Mouse (Mus musculus) right cerebral cortex, adult 2 months (tissue): ENCODE data around the gene Zfp362.
A peak's percentile ranks its signal among the peaks of the same experiment; 100 is the strongest.

Experiments used
- DNase-seq, 2 experiments: peaks; one replicate each; pipeline ENCODE4 v3.0.0; 2021 to 2022; ENCODE audit warnings: low spot score in 2 of 2

Gene Zfp362

DNA sequence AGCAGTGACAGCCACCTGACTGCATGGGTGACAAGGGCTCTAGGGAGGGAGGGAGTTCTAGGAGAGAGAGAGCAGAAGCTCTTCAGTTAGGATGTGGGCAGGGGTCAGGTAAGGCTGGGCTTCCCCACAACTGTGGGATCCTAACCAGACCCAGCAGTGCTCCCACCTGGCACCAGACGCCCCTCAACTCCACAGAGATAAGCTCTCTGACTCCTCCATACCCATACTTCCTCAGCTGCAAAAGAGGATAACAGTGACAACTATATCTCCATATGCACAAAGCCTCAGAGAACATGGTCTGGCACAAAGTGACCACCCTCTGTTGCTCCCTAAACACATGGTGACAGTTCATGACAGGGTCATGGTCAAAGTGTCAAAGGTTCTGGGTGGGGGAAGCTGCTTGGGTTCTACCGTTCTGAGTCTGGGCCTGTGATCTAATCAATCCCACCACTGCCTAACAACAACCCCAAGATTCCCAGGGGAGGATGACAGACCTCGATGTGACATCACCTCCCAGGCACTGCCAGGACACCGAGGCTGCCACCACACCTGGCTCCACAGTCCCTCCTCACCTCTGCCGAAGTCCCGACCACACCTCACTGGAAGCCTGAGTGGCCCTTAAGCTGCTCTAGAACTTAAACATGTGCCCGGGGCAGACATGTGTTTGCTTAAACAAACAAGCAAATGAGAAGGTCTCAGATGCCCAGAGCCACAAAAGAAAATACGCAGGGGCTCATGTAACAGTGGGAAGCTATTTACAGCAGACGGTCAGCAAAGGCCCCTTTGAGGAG, 4.0 kb downstream of the Zfp362 start:
- DNase-seq, result no peak

DNA sequence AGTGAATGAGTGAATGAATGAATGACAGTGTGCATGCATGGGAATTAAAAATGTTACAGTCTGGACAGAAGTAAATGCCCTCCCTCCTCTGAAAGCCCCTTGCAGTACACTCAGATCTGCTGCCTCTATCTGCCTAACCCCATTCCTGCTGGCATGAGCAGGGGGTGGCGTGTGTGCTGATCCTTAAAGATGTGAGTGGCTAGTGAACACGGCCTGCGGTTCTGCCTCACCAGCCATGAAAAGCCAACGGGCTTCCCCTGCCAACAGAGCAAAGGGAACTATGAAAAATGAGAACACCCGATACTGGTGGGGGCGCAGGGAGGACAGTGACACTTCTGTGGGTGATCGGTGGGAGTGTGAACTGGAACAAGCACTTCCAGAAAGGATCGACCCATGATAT, 9.1 kb downstream of the Zfp362 start:
- DNase-seq, result no peak

DNA sequence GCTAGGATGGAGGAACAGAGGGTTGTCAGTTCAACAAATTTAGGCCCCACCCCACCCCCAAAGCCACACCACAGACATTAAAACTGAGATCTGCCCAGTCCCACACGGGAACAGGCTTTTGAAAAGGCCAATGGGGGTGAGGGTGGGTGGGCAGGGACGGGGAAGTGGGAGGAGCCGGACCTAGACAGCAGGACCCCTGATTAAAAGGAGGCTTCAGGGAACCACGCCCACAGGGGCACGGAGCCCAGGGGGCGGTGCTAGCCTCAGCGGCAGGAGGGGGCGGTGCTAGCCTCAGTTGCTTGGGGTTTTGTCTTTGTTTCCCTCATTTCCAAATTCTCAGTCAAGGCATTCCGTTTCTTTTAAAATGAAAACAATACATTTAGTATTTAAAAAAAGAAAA, 10.2 kb downstream of the Zfp362 start:
- no peak for DNase-seq

DNA sequence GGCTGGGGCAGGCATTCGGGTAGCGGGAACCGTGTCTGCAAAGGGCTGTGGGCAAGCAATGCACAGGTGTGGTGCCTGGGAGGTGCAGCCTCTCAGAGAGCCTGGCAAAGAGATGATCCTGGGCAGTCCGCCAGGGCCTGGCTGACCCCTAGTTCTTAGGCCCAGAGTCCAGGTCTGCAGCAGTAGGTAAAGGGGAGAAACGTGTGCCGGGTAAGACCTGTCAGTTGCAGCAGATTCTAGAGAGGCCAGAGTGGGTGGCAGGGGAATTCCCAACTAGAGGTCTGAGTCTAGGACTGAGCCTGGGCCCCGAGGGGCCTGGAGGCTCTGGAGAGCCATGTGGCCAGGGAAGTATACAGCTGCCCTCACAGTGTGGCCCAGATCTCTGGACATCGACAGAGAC, 11.6 kb downstream of the Zfp362 start:
- no peak for DNase-seq

DNA sequence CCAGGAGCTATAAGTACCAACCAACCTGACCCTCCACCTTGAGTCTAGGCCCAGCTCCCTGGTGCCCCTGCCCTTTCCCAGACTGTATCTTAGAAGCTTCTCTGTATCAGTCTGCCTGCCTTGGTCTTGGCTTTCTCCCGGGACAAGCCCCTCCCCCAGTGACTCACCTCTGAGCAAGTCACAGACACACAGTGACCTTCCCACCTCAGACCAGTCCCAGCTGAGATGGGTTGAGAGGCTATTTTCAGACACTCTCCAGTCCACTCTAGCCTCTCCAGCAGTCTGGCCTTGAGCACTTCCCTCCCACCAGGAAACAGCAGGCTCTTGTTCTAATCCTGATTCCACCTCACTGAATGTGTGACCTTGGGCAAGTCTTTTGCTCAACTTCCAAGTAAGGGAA, 12.1 kb downstream of the Zfp362 start:
- no peak for DNase-seq

DNA sequence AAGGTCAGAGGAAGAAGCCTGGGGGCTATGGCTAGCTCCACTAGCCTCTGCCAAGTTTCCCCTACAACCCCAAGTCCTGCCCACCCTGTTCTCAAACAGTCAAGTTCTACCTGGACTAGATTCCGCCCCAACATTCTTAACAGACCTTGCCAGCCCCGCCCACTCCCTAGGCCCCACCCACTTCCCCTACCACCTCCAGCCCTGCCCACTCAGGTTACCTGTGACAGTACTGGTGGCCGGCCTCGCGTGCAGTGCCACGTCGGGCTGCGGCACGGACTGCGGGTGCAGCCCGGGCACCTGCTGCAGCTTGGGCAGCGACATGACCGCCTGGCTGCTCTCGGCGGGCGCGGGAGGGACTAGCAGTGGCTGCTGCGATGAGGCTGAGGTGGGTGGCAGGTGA, 16.2 kb downstream of the Zfp362 start:
- DNase-seq, result no peak

DNA sequence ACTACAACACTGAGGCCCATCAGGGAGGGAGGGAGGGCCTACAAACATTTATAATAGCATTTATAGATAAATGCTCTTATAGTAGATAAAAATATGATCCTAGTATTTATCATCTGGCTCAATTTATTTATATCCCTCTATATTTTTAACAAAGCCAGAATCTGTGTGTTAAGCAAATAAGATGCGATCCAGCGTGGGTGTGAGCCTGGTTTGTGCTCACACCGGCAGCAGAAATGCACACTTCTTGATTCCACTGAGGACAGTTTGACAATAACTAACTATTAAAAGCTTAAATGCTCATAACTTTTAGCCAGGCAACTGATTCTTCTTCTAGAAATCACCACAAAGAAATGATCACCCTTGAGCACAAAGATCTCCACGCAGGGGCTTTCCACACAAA, 17.7 kb downstream of the Zfp362 start:
- DNase-seq, result peak in 1 of 2 experiments; percentile 54

- peak in 1 of 2 experiments; percentile 45 for DNase-seq
Observed at GRCm38 (mm10) chr4:128787023-128787939, 18.6 kb downstream of the Zfp362 start.

- DNase-seq, result no peak
Observed at GRCm38 (mm10) chr4:128785921-128786654, 19.8 kb downstream of the Zfp362 start.

GRCm38 (mm10) chr4:128784950-128785631, 20.8 kb downstream of the Zfp362 start:
- peak; percentile 30 to 46 for DNase-seq

- no peak for DNase-seq
Observed at GRCm38 (mm10) chr4:128782645-128783044, 23.2 kb downstream of the Zfp362 start.

DNA sequence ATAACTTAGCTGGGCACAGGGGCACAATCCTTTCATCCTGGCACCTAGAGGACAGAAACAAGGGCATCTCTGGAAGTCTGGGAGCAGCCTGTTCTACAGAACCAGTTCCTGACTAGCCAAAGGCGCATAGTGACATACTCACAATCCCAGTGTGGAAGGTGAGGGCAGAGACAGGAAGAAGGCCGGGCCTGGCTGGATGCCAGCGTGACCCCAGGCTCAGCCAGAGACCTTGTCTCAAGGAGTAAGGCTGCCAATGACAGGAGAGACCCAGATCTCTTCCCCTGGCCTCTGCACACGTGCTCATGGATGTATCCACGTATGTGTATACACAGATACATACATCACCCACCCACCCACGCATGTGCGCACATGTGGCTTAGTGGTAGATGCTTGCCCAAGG, 23.8 kb downstream of the Zfp362 start:
- no peak for DNase-seq

DNA sequence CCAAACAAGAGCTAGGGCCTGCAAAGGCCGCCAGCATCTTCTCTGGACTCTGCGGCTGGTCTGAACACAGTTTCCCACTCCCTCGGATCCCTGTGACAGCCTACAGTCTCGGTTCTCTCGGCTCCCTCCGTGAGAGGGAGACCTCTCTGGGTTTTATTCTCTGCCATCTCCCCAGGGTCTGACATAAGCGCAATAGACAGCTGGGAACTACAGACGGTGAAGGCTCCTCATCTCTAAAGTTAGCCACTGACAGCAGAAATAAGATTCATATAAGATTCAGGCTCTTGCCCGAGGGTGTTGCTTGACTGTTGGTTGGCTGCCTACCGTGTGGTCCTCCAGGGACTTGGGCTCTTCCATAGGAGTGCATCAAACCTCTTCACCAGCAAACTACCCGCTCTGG, 28.3 kb downstream of the Zfp362 start:
- DNase-seq, result no peak

DNA sequence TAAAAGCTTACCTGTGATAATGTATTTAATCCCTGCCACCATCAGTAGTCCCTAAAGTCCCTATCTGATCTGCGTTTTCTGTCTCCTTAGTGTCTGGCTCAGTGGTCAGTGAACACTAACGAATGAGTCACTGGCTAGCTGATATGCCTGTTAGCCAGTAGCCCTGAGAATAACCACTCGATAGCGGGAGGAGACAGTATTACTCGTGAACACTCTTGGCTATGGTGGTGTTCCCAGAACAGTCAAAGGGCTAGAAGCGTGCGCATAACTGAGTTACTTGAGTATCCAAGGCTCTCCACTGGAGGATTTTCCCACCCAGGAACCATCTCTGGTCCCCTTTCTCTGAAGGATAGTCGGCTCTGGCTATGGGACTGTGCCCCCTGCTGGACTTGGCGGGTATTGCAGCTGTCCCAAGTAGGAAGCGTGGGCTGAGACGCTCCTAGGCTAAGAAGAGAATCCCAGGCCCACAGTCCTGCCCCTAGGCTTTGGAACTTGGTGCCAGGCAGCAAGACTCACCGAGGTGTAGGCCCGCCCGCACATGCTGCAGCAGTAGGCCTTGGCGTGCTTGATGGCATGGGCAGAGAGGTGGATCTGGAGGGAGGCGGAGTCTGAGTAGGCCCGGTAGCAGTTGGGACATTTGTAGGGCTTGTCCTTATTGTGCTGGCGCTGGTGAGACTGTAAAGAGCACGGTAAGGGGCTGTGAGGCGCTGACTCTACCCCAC, 29.1 kb downstream of the Zfp362 start:
- DNase-seq, result peak; percentile 67 to 72

- peak; percentile 57 to 64 for DNase-seq
Observed at GRCm38 (mm10) chr4:128774467-128774866, 31.4 kb downstream of the Zfp362 start.

DNA sequence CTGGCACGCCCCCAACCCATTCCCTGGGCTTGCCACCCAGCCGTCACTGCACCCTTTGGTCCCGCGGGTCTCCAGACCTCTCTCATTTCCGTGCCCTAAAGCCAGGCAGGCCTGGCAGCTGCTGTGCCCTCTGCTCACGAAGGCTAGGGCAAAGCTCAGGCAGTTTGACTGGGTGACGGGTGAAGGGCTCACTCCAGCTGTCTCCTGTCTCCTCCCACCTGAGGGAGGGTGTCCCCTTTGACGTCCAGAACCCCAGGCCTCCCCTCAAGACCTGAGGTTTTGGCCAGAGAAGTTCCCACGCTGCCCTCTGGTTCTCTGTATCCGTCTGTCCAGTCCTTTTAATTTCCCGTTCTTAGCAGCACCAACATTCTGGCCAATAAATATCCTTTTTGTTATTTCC, 32.0 kb downstream of the Zfp362 start:
- DNase-seq, result no peak

DNA sequence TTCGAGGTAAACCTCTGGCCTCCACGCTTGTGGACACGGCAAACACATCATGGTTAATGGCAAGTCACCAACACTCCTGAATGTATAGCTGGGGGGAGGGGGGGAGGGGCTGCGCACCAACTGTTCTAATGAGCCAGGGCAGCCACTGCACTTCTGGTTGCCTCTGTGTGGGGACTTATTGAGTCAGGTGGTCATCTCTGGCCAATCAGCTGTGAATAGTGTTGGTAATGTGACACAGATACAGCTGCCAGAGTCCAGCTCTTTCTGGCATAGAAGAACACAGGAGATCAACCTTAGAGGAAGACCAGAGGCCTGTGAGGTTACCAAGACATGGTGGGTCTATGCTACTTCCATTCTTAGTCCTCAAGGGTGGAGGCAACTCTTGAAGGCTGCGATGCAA, 35.1 kb downstream of the Zfp362 start:
- no peak for DNase-seq

DNA sequence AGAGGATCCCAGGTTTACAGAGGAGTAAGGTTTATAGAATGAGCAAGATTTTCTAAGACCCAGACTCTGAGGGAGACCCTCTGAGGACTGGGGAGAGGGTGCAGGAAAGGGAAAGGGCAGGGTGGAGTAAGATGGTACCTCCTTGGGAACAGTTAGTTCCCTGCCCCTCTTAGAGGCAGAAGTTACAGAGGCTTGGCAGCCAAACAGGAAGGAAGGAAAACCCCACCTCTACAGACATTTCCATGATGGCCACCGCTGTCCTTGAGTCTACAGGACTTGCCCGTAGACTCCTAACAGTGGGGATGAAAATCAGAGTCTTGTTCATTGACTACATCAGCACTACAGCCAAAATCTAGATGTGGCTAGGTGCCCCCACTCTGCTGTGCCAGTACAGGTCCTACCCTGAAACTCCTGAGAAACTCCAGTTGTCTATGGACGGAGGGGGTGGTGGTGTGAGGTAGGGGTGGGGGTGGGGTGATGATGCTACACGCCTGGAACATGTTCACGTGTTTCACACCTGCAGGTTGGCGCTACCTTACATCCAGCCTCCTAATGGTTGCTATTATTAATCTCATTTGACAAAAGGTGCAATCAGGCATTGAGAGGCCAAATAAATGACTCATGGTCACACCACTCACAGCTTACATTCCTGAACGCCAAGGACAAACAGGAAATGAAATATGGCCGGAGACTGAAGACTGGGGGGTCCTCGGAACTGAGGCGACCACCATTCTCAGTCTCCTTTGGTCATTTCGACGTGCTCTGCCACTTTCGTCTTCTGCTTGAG, 36.1 kb downstream of the Zfp362 start:
- DNase-seq, result no peak

GRCm38 (mm10) chr4:128768120-128768519, 37.7 kb downstream of the Zfp362 start:
- DNase-seq, result no peak

GRCm38 (mm10) chr4:128766929-128767328, 38.9 kb downstream of the Zfp362 start:
- DNase-seq, result no peak
